Mouse (Mus musculus): ENCODE measurements at regions not wholly inside any gene's neighbourhood (a gene's known extent, or its start where the extent isn't known, plus 50 kb on each side); places are given as distances from the start of the nearest gene placed in this dataset.

DNA sequence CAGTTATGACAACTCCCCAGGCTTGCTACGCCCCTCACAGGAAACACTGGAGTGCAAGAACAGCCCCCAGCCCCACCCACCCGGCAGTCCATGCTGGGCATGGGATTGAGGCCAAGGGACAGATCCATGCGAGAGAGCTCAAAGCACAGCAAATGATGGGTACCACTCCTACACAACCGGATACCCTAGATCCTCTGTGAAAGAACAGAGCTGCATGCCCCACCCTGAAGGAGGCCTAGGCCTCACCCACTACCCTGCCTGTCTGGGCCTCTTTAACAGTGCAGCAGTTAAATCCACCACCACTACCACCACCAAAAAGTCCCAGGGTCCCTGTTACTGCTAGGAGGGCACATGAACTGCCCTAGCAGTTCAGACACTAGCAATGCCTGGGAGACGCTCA lies 126.3 kb upstream of the Ppp2r2d start:
- TF ChIP-seq CTCF (IDR thresholded peaks at IDR 0.05) (no peak), POLR2A (IDR thresholded peaks at IDR 0.05; ENCODE audit: insufficient read depth, low read depth, low read length) (no peak)

All from heart, adult 2 months (tissue).